Mouse (Mus musculus): ENCODE measurements around the gene Arl4d. TPM values are rescaled to one million over a fixed set of nuclear protein-coding genes. Genes with fewer than 3 reads are reported as not detected.
A peak's percentile ranks its signal among the peaks of the same experiment; 100 is the strongest.
"Not testable (repeated sequence)": the region's sequence is repeated elsewhere in the genome, so short reads cannot be mapped to it uniquely, and the experiment has no call there.

The Arl4d gene
- polyA plus RNA-seq, 1 experiment from 2014 or later = 3.3 TPM

DNA sequence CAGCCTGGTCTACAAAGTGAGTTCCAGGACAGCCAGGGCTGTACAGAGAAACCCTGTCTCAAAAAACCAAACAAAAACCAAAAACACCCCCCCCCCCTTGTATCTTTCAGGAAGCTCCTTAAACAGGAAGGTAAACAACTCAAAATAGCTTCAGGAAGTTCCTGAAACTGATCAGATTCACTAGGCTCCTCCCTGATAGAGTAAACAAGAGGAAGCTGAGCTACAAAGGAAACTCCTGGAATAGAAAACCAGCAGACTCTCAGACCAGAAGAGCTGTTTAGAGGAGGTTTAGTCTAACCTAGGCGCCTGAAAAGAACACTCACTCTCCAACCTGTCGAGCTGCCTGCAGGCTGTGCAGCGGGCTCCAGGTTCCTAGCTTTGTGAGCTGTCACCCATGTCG, 25.6 kb upstream of the Arl4d start:
- peaks cover 11% of the 10 kb centered on the region for H3K36me3 ChIP-seq (replicated peaks)
- H3K27me3 ChIP-seq (replicated peaks; ENCODE audit: low read depth, poor library complexity, severe bottlenecking) = no peaks in the 10 kb centered on the region
- H3K9me3 ChIP-seq = no peaks in the 10 kb centered on the region
- H3K4me3 ChIP-seq = no peak overlapping the region
- H3K4me1 ChIP-seq = peaks cover 8% of the 10 kb centered on the region
- 89% methylated on average over 4 of the region's 4 CpGs for WGBS
- H3K27ac ChIP-seq (replicated peaks) = no peak overlapping the region
- DNase-seq (ENCODE audit: low spot score) = no peak

- DNase-seq (ENCODE audit: low spot score) = peak; percentile 83
- not testable (repeated sequence) for H3K36me3 ChIP-seq (replicated peaks); H3K4me1 ChIP-seq; H3K27me3 ChIP-seq (replicated peaks; ENCODE audit: low read depth, poor library complexity, severe bottlenecking); H3K9me3 ChIP-seq
- Histone ChIP-seq H3K4me3 (peak overlapping the region; percentile 49), H3K27ac (replicated peaks) (peak overlapping the region; percentile 88)
- WGBS = 6% methylated on average over 53 of the region's 53 CpGs
These were observed 24.3 kb upstream of the Arl4d start for GRCm38 (mm10) chr11:101640857-101641709.

DNA sequence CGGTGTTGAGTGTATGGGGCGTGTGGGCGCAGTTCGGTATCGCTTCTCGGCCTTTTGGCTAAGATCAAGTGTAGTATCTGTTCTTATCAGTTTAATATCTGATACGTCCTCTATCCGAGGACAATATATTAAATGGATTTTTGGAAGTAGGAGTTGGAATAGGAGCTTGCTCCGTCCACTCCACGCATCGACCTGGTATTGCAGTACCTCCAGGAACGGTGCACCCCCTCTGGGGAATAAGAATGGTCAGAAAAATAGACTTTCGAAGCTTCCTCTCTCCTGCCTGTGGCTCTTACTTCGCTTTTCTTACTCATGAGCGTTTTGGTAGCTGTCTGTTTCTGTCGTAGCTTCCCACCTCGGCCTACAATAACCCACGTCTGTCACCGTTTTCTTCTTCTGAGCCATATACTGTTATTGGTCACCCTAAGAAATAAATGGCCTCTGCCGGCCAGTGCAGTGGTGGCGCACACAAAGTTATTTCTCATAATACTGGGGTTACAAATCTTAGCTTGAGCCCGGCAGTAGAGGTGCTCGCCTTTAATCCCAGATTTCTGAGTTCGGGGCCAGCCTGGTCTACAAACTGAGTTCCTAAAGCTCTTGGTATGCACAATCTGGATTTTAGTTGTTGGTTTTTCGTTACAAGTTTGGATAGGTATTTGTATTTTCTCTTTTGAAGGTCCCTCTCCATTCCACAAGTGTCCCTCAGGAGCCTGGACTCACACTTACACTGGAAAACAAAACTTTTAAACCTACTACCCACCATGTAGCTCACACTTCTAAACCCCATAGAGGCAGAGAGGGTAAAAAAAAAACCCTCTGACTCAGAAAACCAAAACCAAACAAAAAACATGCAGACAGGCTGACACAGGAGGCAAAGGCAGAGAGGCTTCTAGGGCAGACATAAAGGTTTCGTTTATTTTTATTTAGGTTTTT, 23.4 kb upstream of the Arl4d start:
- not testable (repeated sequence) for H3K4me3 ChIP-seq; H3K36me3 ChIP-seq (replicated peaks); H3K9me3 ChIP-seq; H3K27me3 ChIP-seq (replicated peaks; ENCODE audit: low read depth, poor library complexity, severe bottlenecking); H3K4me1 ChIP-seq
- peak; percentile 77 for DNase-seq (ENCODE audit: low spot score)
- WGBS = 5% methylated on average over 15 of the region's 26 CpGs
- H3K27ac ChIP-seq (replicated peaks) = peak overlapping the region; percentile 88; the same call in 1 of the 2 replicates

- Histone ChIP-seq H3K4me3 (no peak overlapping the region), H3K9me3 (no peaks in the 10 kb centered on the region), H3K27me3 (replicated peaks; ENCODE audit: low read depth, poor library complexity, severe bottlenecking) (no peaks in the 10 kb centered on the region), H3K27ac (replicated peaks) (no peak overlapping the region), H3K4me1 (peaks cover 7% of the 10 kb centered on the region), H3K36me3 (replicated peaks) (no peaks in the 10 kb centered on the region)
- DNase-seq (ENCODE audit: low spot score) = no peak
- 55% methylated on average over 5 of the region's 5 CpGs for WGBS
These were observed 22.4 kb upstream of the Arl4d start for GRCm38 (mm10) chr11:101642931-101643330.

- H3K4me1 ChIP-seq = peaks cover 7% of the 10 kb centered on the region
- H3K9me3 ChIP-seq = no peaks in the 10 kb centered on the region
- H3K36me3 ChIP-seq (replicated peaks) = no peaks in the 10 kb centered on the region
- WGBS = 58% methylated on average over 3 of the region's 3 CpGs
- no peak overlapping the region for H3K4me3 ChIP-seq
- H3K27ac ChIP-seq (replicated peaks) = no peak overlapping the region
- DNase-seq (ENCODE audit: low spot score) = no peak
- no peaks in the 10 kb centered on the region for H3K27me3 ChIP-seq (replicated peaks; ENCODE audit: low read depth, poor library complexity, severe bottlenecking)
These were observed 20.8 kb upstream of the Arl4d start for GRCm38 (mm10) chr11:101644591-101644990.

DNA sequence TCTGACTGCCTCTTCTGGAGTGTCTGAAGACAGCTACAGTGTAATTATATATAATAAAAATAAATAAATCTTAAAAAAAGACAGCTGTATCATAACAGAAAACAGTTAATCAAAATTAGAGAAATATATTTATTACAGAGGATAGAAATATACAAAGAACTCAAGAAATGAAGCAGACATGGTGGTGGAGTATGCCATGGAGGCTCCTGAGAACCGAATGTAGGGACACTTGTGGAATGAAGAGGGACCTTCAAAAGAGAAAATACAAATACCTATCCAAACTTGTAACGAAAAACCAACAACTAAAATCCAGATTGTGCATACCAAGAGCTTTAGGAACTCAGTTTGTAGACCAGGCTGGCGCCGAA, 20.3 kb upstream of the Arl4d start:
- DNase-seq (ENCODE audit: low spot score); H3K4me3 ChIP-seq; H3K9me3 ChIP-seq; H3K27me3 ChIP-seq (replicated peaks; ENCODE audit: low read depth, poor library complexity, severe bottlenecking); H3K36me3 ChIP-seq (replicated peaks); H3K27ac ChIP-seq (replicated peaks); H3K4me1 ChIP-seq: not testable (repeated sequence)
- WGBS = 6% methylated on average over 4 of the region's 4 CpGs

- H3K9me3 ChIP-seq; H3K36me3 ChIP-seq (replicated peaks): not testable (repeated sequence)
- under 1% methylated on average over 45 of the region's 56 CpGs for WGBS
These were observed 19.7 kb upstream of the Arl4d start for GRCm38 (mm10) chr11:101645411-101646282.

DNA sequence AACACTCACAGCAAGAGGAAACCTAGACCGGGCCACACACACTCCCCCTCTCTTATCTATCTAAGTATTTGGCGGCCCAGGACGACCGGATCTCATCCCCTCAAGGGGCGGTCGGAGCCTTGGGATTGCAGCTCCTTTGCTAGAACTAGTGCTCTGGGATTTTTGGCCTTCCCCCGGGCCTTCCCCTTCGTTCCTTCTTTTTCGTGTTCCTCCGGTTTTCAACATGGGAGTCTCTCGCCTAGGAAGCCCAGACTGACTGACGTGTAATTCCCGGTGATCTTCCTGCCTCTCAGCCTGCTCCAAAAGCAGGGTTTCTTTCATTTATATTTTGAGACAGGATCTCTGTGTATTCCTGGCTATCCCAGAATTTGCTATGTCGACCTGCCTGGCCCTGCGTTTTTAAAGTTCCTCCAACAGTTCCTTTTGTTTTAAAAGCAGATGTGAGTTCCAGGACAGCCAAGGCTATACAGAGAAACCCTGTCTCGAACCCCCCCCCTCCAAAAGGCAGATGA, 19.0 kb upstream of the Arl4d start:
- not testable (repeated sequence) for H3K4me1 ChIP-seq; DNase-seq (ENCODE audit: low spot score); H3K36me3 ChIP-seq (replicated peaks); H3K27me3 ChIP-seq (replicated peaks; ENCODE audit: low read depth, poor library complexity, severe bottlenecking); H3K9me3 ChIP-seq
- Histone ChIP-seq H3K27ac (replicated peaks) (peak overlapping the region; percentile 94), H3K4me3 (peak overlapping the region; percentile 47)
- 12% methylated on average over 16 of the region's 16 CpGs for WGBS

More at GRCm38 (mm10) chr11:101645411-101646282, 19.7 kb upstream of the Arl4d start:
- H3K27ac ChIP-seq (replicated peaks) = peak overlapping the region; percentile 94
- H3K4me3 ChIP-seq = peak overlapping the region; percentile 47
- DNase-seq (ENCODE audit: low spot score) = peak; percentile 84
- H3K27me3 ChIP-seq (replicated peaks; ENCODE audit: low read depth, poor library complexity, severe bottlenecking); H3K4me1 ChIP-seq: not testable (repeated sequence)

DNA sequence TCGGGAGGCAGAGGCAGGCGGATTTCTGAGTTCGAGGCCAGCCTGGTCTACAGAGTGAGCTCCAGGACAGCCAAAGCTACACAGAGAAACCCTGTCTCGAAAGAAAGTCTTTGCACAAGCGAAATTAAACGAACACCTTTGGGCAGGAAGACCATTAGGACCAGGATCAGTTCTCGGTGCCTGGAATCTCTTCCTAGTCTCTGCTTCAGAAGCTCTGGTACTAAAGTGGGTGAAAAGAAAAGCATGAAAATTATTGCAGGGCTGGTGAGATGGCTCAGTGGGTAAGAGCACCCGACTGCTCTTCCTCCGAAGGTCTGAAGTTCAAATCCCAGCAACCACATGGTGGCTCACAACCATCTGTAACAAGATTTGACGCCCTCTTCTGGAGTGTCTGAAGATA, 18.2 kb upstream of the Arl4d start:
- not testable (repeated sequence) for H3K27me3 ChIP-seq (replicated peaks; ENCODE audit: low read depth, poor library complexity, severe bottlenecking); H3K4me1 ChIP-seq; H3K4me3 ChIP-seq; H3K9me3 ChIP-seq; H3K36me3 ChIP-seq (replicated peaks); DNase-seq (ENCODE audit: low spot score); H3K27ac ChIP-seq (replicated peaks)
- WGBS = 91% methylated on average over 10 of the region's 10 CpGs

DNA sequence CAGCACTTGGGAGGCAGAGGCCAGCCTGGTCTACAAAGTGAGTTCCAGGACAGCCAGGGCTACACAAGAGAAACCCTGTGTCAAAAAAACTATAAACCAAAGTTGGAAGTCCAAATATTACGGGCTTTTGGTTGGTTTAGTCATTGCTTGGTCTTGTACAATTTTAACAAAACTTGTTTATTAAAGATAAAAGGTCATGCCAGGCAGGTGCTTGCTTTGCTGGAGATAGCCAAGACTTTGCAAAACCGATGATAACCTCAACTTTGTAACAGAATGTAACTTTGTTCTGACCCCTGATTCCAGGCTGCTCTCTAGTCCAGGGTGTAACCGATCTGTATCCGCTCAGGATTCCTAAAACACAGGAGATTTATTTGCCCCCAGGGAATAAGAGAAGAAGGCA, 9.0 kb upstream of the Arl4d start:
- Histone ChIP-seq H3K36me3 (replicated peaks) (no peaks in the 10 kb centered on the region), H3K4me1 (peaks cover 7% of the 10 kb centered on the region), H3K4me3 (no peak overlapping the region), H3K27me3 (replicated peaks; ENCODE audit: low read depth, poor library complexity, severe bottlenecking) (no peaks in the 10 kb centered on the region; the same call in 1 of the 2 replicates), H3K9me3 (no peaks in the 10 kb centered on the region), H3K27ac (replicated peaks) (no peak overlapping the region)
- 88% methylated on average over 4 of the region's 4 CpGs for WGBS
- no peak for DNase-seq (ENCODE audit: low spot score)

- Histone ChIP-seq H3K27me3 (replicated peaks; ENCODE audit: low read depth, poor library complexity, severe bottlenecking) (no peaks in the 10 kb centered on the region; the same call in 1 of the 2 replicates), H3K36me3 (replicated peaks) (no peaks in the 10 kb centered on the region), H3K4me3 (peak overlapping the region; percentile 48), H3K4me1 (peaks cover 7% of the 10 kb centered on the region), H3K27ac (replicated peaks) (peak overlapping the region; percentile 97), H3K9me3 (no peaks in the 10 kb centered on the region)
- DNase-seq (ENCODE audit: low spot score) = no peak
- 3% methylated on average over 3 of the region's 3 CpGs for WGBS
These were observed 7.8 kb upstream of the Arl4d start for GRCm38 (mm10) chr11:101657528-101657885.

Measured in embryonic facial prominence, embryonic 10.5 days (tissue).